Mouse (Mus musculus) liver, embryonic 14.5 days (tissue): ENCODE measurements around the gene Taf6l. TPM values are rescaled to one million over a fixed set of nuclear protein-coding genes. Genes with fewer than 3 reads are reported as not detected.

ENCODE experiments used
- ATAC-seq: fragments of 200-750 bp; cut with Nextera tagmentation; 2 replicates; pipeline ENCODE4 v1.8.0; 2017; ENCODE audit warnings: moderate number of reproducible peaks, mild to moderate bottlenecking, moderate library complexity; ENCODE audit not compliant: insufficient read depth
- DNase-seq, 3 experiments: peaks; one replicate each; pipeline ENCODE4 v3.0.0-alpha.2; 2012 to 2013; ENCODE audit warnings: low read depth in 3 of 3, low spot score in 3 of 3
- H3K27ac ChIP-seq: fragments of 300-500 bp; sonication (generic); 2 replicates; pipeline ENCODE4 v1.5.1; 2014; ENCODE audit warnings: moderate library complexity, mild to moderate bottlenecking, control low read depth, inconsistent platforms
- H3K27me3 ChIP-seq: fragments of 300-500 bp; sonication (generic); 2 replicates; pipeline ENCODE4 v1.6.1; 2014; ENCODE audit warnings: mild to moderate bottlenecking, low read length, moderate library complexity; ENCODE audit not compliant: control insufficient read depth, insufficient read depth
- H3K36me3 ChIP-seq: fragments of 300-500 bp; sonication (generic); replicated peaks from 2 replicates; pipeline ENCODE4 v1.6.1; 2014; ENCODE audit warnings: low read depth; ENCODE audit not compliant: control insufficient read depth, insufficient read depth
- H3K4me1 ChIP-seq, 2 experiments: fragments of 200-500 bp in 1 of 2; fragments of 300-500 bp in 1 of 2; sonication (generic) in 1 of 2; replicated peaks; 2 replicates each; pipeline ENCODE4 v1.6.1; 2012 to 2014; ENCODE audit warnings: antibody characterized with exemption in 1 of 2, inconsistent platforms in 1 of 2, low read length in 1 of 2; ENCODE audit not compliant: control insufficient read depth in 2 of 2, insufficient read depth in 2 of 2
- H3K4me2 ChIP-seq: fragments of 300-500 bp; sonication (generic); 2 replicates; pipeline ENCODE4 v1.6.1; 2014; ENCODE audit warnings: low read depth, mild to moderate bottlenecking, control low read depth, moderate library complexity
- H3K4me3 ChIP-seq, 2 experiments: fragments of 200-500 bp in 1 of 2; fragments of 300-500 bp in 1 of 2; sonication (generic) in 1 of 2; 2 replicates each; pipeline ENCODE4 v1.5.1; 2012 to 2014; ENCODE audit warnings: low read depth in 2 of 2, low read length in 2 of 2, mild to moderate bottlenecking in 2 of 2, control low read depth in 1 of 2, inconsistent platforms in 1 of 2, moderate library complexity in 1 of 2; ENCODE audit not compliant: insufficient read depth in 1 of 2
- H3K9ac ChIP-seq: fragments of 300-500 bp; sonication (generic); replicated peaks from 2 replicates; pipeline ENCODE4 v1.6.1; 2014; ENCODE audit warnings: mild to moderate bottlenecking, control low read depth, moderate library complexity
- H3K9me3 ChIP-seq: fragments of 300-500 bp; sonication (generic); 2 replicates; pipeline ENCODE4 v1.6.1; 2016; ENCODE audit warnings: low read length, mixed read lengths; ENCODE audit not compliant: control insufficient read depth
- CTCF ChIP-seq: IDR thresholded peaks from 2 replicates; pipeline ENCODE4 v1.5.1; 2016; ENCODE audit warnings: antibody characterized with exemption, low read depth, control low read depth
- EP300 ChIP-seq: IDR thresholded peaks from 2 replicates; pipeline ENCODE4 v1.6.1; 2016; ENCODE audit warnings: antibody characterized with exemption, low read depth
- WGBS: fragments of 180-500 bp; shearing (Covaris S2); extraction: QIAGEN DNeasy Blood & Tissue Kit; methylation state at CpG from one replicate; pipeline ENCODE4 v1.1.7; 2014; ENCODE audit not compliant: insufficient replicate concordance; 5-methylcytosine and 5-hydroxymethylcytosine counted together
- polyA plus RNA-seq, 2 experiments: library from polyadenylated mRNA; depleted of rRNA in 1 of 2; stranded (reverse) in 1 of 2; unstranded in 1 of 2; fragments of >200 nt; fragmentation: Nextera tagmentation in 1 of 2; extraction: Ambion mirVana in 1 of 2; gene quantifications; 2 replicates each; pipeline versions ENCODE4 v1.2.1 to v1.2.3; 2012 to 2014

Taf6l gene
- polyA plus RNA-seq, 2 experiments: 7.9 to 8.3 TPM

- DNase-seq (no peak), ATAC-seq (no peak)
- Histone ChIP-seq H3K9ac (peak overlapping the region; percentile 20; the same call in 1 of the 2 replicates), H3K4me2 (peak overlapping the region; percentile 91), H3K27me3 (no peaks in the 10 kb centered on the region), H3K27ac (no peak overlapping the region), H3K36me3 (peaks cover 62% of the 10 kb centered on the region), H3K9me3 (no peaks in the 10 kb centered on the region), H3K4me1 (peaks cover 8 to 14% of the 10 kb centered on the region in 2 experiments), H3K4me3 (peak overlapping the region; percentile 15 to 96)
- 86% methylated on average over 8 of the region's 8 CpGs for WGBS
- no peak for TF ChIP-seq EP300
- TF ChIP-seq CTCF: no peak
Observed at GRCm38 (mm10) chr19:8822696-8823095, 36.5 kb upstream of the Taf6l start.

DNA sequence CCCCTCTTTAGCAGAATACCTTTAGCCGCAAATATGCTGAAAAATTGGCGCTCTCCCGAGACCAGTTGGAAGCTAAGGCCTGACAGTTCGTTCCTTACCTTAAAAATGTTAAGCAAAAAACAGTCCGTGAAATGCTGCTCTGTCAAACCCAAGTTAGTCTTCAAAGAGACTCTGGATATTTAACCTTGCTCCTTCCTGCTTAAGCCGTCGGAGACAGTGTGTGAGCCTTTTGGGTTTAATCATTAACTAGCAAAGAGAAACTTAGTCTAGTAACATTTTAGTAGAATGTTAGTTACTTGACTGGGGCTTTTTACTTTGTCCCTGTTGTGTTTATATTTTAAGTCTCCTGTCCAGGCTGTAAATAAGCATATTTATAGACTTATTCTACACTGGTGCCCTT, 34.9 kb upstream of the Taf6l start:
- WGBS: under 1% methylated on average over 7 of the region's 7 CpGs
- Histone ChIP-seq H3K9ac (peak overlapping the region; percentile 98), H3K9me3 (no peaks in the 10 kb centered on the region), H3K4me2 (peak overlapping the region; percentile 91), H3K27me3 (no peaks in the 10 kb centered on the region), H3K4me1 (peaks cover 9 to 25% of the 10 kb centered on the region in 2 experiments), H3K4me3 (peak overlapping the region; percentile 90 to 96), H3K27ac (peak overlapping the region; percentile 86), H3K36me3 (peaks cover 51% of the 10 kb centered on the region)
- DNase-seq: no peak
- TF ChIP-seq CTCF (no peak), EP300 (no peak)
- ATAC-seq: no peak

- no peaks in the 10 kb centered on the region for H3K27me3 ChIP-seq
- DNase-seq: peak in 2 of 3 experiments; percentile 48 to 49
- H3K27ac ChIP-seq: peak overlapping the region; percentile 86
- under 1% methylated on average over 48 of the region's 48 CpGs for WGBS
- H3K9ac ChIP-seq: peak overlapping the region; percentile 98
- H3K9me3 ChIP-seq: no peaks in the 10 kb centered on the region
- peaks cover 9 to 25% of the 10 kb centered on the region in 2 experiments for H3K4me1 ChIP-seq
- H3K36me3 ChIP-seq: peaks cover 50% of the 10 kb centered on the region
- peak; percentile 66 for ATAC-seq
- peak overlapping the region; percentile 90 to 96 for H3K4me3 ChIP-seq
- TF ChIP-seq EP300: no peak
- TF ChIP-seq CTCF: no peak
- H3K4me2 ChIP-seq: peak overlapping the region; percentile 91
Observed at GRCm38 (mm10) chr19:8820424-8820956, 34.3 kb upstream of the Taf6l start.

- peak within 1 kb of the TSS; percentile 90 to 96 for H3K4me3 ChIP-seq
- no peaks in the 10 kb centered on the region for H3K9me3 ChIP-seq
- peak within 1 kb of the TSS; percentile 86 for H3K27ac ChIP-seq
- under 1% methylated on average over 82 of the region's 83 CpGs for WGBS
- ATAC-seq: peak; percentile 91
- DNase-seq: peak; percentile 95 to 97 (median 96)
- TF ChIP-seq EP300: no peak; the same call in 1 of the 2 replicates
- TF ChIP-seq CTCF: peak; percentile 24; the same call in 1 of the 2 replicates
- H3K4me2 ChIP-seq: peak within 1 kb of the TSS; percentile 91
- H3K4me1 ChIP-seq: peaks cover 9 to 25% of the 10 kb centered on the region in 2 experiments
- peaks cover 48% of the 10 kb centered on the region for H3K36me3 ChIP-seq
- peak within 1 kb of the TSS; percentile 98 for H3K9ac ChIP-seq
- no peaks in the 10 kb centered on the region for H3K27me3 ChIP-seq
Observed at GRCm38 (mm10) chr19:8819596-8820423, 33.6 kb upstream of the Taf6l start, which contains the start of gene Hnrnpul2. TSS of gene Hnrnpul2 (plus strand) at chr19:8820010.
